Mouse (Mus musculus) retina, adult 2 months (tissue): ENCODE data around the gene Cdh6.

ENCODE experiments used
- DNase-seq: peaks from one replicate; pipeline ENCODE4 v3.0.0-alpha.2; 2012; ENCODE audit warnings: low read depth, low spot score

The Cdh6 gene

DNA sequence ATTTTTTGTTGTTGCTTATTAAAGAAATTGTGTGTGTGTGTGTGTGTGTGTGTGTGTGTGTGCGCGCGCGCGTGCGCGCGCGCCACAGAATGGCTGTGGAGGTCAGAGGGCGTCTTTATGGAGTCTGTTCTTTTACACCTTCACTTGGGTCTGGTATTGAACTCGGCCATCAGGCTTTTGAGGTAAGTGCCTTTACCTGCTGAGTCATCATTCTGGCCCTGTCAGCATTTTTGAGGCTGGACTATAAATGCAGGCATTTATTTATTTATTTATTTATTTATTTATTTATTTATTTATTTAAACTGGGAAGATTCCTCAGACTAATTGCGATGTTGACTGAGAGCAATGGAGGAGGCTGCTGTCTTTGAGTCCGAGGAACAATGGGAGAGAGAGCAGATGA lies 109.8 kb downstream of the Cdh6 start:
- DNase-seq: no peak

DNA sequence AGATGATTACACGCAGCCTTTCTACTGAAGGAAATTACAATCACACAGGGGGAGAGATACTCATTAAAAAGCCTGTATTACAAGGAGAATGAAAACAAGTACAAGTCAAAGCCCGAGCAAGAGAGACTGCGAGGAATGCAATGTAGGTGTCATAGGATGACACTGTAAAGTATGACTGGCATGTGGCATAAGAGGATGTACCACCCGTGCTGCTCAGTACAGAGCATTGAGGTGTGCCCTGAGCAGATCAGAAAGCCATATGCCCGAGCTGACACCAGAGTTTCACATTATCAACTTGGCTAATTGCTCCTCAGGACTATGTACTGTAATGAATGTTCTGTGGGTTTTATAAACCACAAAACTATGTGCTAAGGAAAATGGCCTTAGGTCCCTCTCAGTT lies 115.7 kb downstream of the Cdh6 start:
- DNase-seq: no peak

DNA sequence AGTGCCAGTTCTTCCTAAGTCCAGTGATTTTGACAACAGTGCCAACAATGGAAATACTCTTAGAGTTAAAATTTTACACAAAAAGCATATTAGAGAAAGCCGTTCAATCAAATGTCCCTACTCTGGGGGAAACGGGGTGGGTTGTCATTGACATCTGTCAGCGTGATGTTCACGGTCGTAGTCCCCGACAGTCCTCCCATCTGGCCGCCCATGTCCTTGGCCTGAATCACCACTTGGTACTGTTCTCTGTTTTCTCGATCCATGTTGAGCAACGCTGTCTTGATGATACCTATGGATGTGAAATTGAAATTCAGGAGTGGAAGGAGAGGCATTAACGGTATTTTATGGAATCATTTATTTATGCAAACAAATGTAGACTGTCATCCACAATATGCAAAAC lies 116.2 kb downstream of the Cdh6 start:
- no peak for DNase-seq

DNA sequence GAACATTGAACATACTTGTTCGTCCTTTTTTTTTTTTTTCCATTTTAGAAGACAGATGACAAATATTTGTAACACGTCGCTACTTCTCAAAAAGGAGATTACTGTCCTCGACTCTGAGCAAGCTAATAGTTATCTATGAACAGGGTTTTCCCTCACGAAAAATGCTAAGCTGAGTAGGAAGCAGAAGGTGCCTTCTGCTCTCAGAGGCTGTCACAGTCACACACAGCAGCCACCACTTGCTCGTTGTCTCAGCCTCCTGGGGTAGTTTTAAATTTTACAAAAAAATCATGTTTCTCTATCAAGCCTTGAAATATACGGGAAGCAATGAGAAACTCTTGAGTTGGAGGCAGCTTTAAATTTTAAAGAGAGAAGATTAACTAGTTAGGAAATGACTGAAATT lies 125.6 kb downstream of the Cdh6 start:
- no peak for DNase-seq

DNA sequence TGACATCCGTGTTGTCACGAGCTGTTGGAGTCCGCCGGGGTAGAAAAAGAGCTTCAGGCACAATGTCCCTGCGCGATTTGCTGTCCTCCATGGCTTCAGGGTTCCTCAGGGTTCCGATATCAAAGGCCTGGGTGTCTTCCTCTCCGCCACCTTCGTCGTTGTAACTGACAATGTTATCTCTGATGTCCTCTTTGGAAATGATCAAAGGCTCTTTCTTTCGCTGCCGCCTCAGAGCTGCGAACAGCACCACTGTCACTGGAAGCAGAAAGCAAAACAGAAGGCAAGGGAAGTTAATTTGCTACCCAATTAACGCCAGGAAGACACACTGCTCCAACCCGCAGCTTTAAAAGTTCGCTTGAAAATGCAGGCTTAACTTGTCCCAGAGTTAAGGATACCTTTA lies 139.0 kb downstream of the Cdh6 start:
- DNase-seq: no peak

DNA sequence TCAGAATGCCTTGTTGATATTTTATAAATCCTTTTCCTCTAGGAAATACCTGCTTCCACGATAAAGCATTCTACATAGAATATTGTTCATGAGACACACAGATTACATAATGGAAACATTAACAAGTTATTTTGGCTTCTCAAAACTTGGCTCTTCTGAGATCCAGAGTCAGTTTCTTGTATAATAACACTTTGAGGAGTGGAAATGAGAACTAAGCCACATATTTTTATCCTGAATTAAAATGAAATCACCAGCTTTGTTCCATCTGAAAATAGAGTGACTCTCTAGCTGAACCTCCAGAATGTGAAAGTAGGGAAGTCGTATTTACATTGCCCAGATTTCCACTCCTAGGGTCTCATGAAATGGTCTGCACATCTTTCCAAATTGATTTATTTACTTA lies 142.8 kb downstream of the Cdh6 start:
- DNase-seq: no peak

DNA sequence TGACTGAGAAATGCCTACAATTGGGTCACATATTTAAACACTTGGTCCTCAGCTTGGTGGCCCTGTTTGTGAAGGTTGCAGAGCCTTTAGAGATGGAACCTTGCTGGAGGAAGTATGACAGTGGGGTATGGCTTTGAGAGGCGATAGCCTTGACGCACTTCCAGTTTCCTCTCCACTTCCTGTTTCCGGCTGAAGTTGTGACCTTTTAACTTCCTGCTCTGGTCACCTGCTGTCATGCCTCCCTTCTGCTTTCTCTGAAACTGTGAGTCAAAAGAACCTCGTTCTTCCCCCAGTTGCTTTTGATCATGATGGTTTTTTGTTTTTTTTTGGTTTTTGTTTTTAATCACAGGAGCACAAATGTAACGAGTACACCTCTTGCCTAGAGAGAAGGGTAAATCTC lies 146.0 kb downstream of the Cdh6 start:
- no peak for DNase-seq

DNA sequence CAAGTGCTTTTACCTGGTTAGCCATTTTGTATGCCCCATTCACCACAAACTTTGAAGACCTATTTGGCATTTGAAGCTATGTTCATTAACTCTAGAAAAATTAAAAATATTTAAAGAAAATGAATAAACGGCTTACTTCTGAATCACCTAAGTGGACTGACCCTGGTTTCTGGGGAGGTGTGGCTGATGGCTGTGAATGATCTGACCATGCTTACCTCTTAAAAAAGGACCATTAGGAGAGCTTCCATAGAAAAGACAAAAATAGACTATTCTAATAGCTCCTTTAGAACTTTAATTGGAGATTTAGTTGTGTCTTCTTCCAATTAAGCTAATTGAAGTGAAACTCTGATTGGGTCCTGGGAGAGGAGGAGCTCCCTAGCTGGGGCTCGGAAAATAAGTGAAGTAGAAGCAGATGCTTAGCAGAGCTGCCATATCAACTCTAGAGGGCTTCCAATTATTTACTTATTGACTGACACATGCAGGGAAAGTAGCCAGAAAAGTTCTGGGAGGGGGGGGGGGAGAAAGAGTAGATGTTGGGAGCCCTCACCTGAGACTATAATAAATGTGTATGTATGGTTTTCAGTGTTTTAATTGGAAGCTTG lies 156.6 kb downstream of the Cdh6 start:
- no peak for DNase-seq

DNA sequence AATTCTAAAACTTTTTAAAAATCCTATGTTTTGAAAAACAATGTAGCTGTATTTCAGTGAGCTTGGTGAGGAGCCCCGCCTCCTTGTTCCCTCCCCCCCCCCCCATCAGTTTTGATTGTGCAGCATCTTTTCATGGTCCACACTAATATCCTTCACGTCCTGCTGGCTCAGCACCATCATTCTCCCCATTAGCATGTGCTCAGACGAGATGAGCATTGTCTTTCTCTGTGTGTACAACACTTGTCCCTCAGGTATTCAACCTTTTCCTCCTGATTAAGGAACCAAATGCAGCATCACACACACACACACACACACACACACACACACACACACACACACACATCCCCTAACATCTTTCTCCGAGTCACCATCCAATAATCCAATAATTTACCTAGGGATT lies 164.7 kb downstream of the Cdh6 start:
- DNase-seq: no peak

DNA sequence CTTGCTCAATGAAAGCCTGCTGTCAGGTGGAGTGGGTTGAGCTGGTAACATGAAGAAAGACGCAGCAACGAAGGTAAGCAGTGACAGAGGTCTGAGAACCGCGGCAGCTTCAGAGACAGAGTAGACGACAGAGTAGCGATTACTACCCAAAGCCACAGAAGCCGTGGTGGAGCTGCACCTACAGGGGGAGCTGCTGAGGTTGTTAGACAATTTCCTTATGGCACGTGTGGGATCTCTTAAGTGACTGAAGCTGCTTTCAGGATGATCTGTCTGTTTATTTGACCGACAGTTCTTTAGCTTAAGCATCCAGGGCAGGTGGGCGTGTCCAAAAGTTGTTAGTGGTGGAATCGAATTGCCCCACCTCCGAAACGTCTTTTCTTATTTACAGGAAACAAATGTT lies 167.5 kb downstream of the Cdh6 start:
- DNase-seq: no peak

DNA sequence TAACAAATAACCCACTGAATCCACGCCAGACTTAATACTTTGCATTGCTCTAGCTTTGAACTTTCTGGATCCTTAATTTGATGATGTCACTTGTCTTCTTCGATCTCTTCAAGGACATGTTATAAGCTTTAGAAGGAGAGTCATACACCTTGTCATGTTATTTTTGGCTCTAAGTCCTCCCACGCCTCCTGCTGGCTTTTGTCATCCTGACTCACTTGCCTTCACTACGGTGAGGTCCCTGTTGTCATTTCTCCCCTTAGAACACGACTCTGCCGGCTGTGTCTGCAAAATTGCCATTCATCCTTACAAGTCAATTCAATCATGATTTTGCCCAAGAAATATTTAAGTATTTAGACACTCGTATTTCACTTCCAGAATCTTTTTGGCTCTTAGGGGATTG lies 171.9 kb downstream of the Cdh6 start:
- DNase-seq: no peak

DNA sequence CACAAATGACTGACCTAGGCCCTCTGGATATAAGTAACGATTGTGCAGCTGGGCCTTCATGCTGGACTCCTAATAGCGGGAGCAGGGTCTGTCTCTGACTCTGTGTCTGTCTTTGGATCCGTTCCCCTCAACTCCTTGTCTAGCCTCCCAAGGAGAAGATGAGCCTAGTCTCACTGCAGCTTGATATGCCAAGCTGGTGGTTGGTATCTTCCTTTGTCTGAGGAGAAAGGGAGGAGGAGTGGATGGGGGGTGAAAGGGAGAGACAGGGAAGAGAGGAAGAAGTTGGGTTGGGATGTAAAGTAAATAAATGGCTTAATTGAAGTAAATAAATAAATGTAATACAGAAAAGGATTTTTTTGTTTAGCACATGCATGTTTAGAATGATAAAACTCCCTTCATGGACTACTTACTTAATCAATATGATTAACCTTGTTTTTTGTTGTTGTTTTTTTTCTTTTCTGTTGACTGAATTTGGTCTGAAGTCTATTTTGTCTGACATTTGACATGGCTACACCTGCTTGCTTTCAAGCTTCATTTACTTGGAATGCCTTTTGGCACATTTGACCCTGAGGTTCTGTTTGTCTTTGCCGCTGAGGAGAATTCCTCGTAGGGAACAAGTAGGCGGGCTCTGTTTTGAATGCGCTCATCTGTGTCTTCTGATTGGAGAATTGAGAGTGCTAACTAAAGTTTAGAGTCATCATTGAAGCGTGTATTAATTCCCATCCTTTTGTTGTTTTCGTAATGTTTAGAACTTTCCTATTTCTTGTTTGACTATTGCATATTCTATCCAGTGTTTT lies 178.7 kb downstream of the Cdh6 start:
- DNase-seq: no peak
